In genomic region chr16:30385531-30385930, GRCm38 (mm10) we compare ENCODE assay signal across 29 mouse cellular contexts. TPM values are rescaled to one million over a fixed set of nuclear protein-coding genes. Genes with fewer than 3 reads are reported as not detected.
A peak's percentile ranks its signal among the peaks of the same experiment; 100 is the strongest.
DNase-seq lines count a peak whose midpoint lies in the region; ATAC-seq and TF ChIP-seq lines count a peak whose summit lies in the region.
"Had no signal": no experiment of that assay in that cellular context is flagged by ENCODE, and none has a peak within 500 bp of the region (broad histone marks: within the 10 kb centered on the region; RNA-seq: fewer than 3 reads in every experiment).

No protein-coding gene starts in this region.

- no peaks in the 10 kb centered on the region for H3K9me3 ChIP-seq in lung, postnatal 0 days (ENCODE audit: low read length)
- H3K9me3 ChIP-seq in intestine, embryonic 16.5 days (ENCODE audit: control insufficient read depth, low read length): no peaks in the 10 kb centered on the region
- no peaks in the 10 kb centered on the region for H3K9me3 ChIP-seq in liver, embryonic 14.5 days (ENCODE audit: control insufficient read depth, low read length)
- no peaks in the 10 kb centered on the region for H3K9me3 ChIP-seq in kidney, embryonic 15.5 days (replicated peaks)
- H3K9me3 ChIP-seq: embryonic facial prominence, embryonic 12.5 days; hindbrain, embryonic 13.5 days; limb, embryonic 12.5 days; midbrain, embryonic 10.5 days; midbrain, embryonic 15.5 days; neural tube, embryonic 13.5 days had no signal

- peaks cover 2% of the 10 kb centered on the region; the same call in 1 of the 2 replicates for H3K4me1 ChIP-seq in lung, postnatal 0 days (ENCODE audit: insufficient read depth, low read depth, low read length)
- H3K4me1 ChIP-seq in intestine, embryonic 16.5 days (ENCODE audit: control insufficient read depth, insufficient read depth, low read length): peaks cover 23% of the 10 kb centered on the region
- H3K4me1 ChIP-seq in liver, embryonic 14.5 days (replicated peaks; ENCODE audit: control insufficient read depth in 2 of 2, insufficient read depth in 2 of 2, low read length in 1 of 2): peaks cover 19 to 23% of the 10 kb centered on the region in 2 experiments
- H3K4me1 ChIP-seq in kidney, embryonic 15.5 days: peaks cover 26% of the 10 kb centered on the region

- no peak overlapping the region for H3K4me3 ChIP-seq in lung, postnatal 0 days (ENCODE audit: low read depth, low read length)
- H3K4me3 ChIP-seq in intestine, embryonic 16.5 days (ENCODE audit: low read length): no peak overlapping the region
- H3K4me3 ChIP-seq in liver, embryonic 14.5 days (ENCODE audit: insufficient read depth in 1 of 2, low read depth in 2 of 2, low read length in 2 of 2): no peak overlapping the region
- no peak overlapping the region for H3K4me3 ChIP-seq in kidney, embryonic 15.5 days (replicated peaks)
- H3K4me3 ChIP-seq: embryonic facial prominence, embryonic 12.5 days; hindbrain, embryonic 13.5 days; limb, embryonic 12.5 days; midbrain, embryonic 10.5 days; midbrain, embryonic 15.5 days; neural tube, embryonic 13.5 days had no signal

- 0 out of 2 replicates have a peak overlapping the region, but pooled peaks have one; percentile 8 for H3K4me2 ChIP-seq in lung, postnatal 0 days (replicated peaks; ENCODE audit: low read depth, low read length)
- H3K4me2 ChIP-seq in intestine, embryonic 16.5 days (ENCODE audit: low read depth, low read length): peak overlapping the region; percentile 33; the same call in 1 of the 2 replicates
- H3K4me2 ChIP-seq in liver, embryonic 14.5 days (ENCODE audit: low read depth): peak overlapping the region; percentile 32
- no peak overlapping the region for H3K4me2 ChIP-seq in kidney, embryonic 15.5 days
- H3K4me2 ChIP-seq: embryonic facial prominence, embryonic 12.5 days; heart, embryonic 11.5 days; hindbrain, embryonic 13.5 days; limb, embryonic 12.5 days; midbrain, embryonic 15.5 days; neural tube, embryonic 13.5 days had no signal

- H3K36me3 ChIP-seq in lung, postnatal 0 days (ENCODE audit: insufficient read depth, low read length): no peaks in the 10 kb centered on the region
- H3K36me3 ChIP-seq in intestine, embryonic 16.5 days (ENCODE audit: control insufficient read depth, insufficient read depth, low read length): 0 out of 2 replicates have a peak, but pooled peaks cover 3% of the 10 kb centered on the region
- peaks cover 14% of the 10 kb centered on the region for H3K36me3 ChIP-seq in liver, embryonic 14.5 days (replicated peaks; ENCODE audit: control insufficient read depth, insufficient read depth, low read depth)
- H3K36me3 ChIP-seq in kidney, embryonic 15.5 days: peaks cover 40% of the 10 kb centered on the region
- H3K36me3 ChIP-seq: midbrain, embryonic 15.5 days had no signal

- H3K27ac ChIP-seq in lung, postnatal 0 days (ENCODE audit: low read length): no peak overlapping the region
- H3K27ac ChIP-seq in intestine, embryonic 16.5 days (ENCODE audit: low read length): no peak overlapping the region
- H3K27ac ChIP-seq in liver, embryonic 14.5 days: no peak overlapping the region
- no peak overlapping the region for H3K27ac ChIP-seq in kidney, embryonic 15.5 days
- H3K27ac ChIP-seq: embryonic facial prominence, embryonic 12.5 days; hindbrain, embryonic 13.5 days; limb, embryonic 12.5 days; midbrain, embryonic 10.5 days; midbrain, embryonic 15.5 days; neural tube, embryonic 13.5 days; stomach, postnatal 0 days had no signal

- intact Hi-C loops in left cerebral cortex, postnatal 25 days (cut with DNase I): loop anchor here (5.0 kb wide), 1 partner anchor 117 kb away; no protein-coding TSS in a partner anchor

- no peak for TF ChIP-seq CTCF in lung, postnatal 0 days (IDR thresholded peaks at IDR 0.05)
- TF ChIP-seq CTCF in liver, embryonic 14.5 days (IDR thresholded peaks at IDR 0.05; ENCODE audit: low read depth): no peak

- no peak for TF ChIP-seq EP300 in lung, postnatal 0 days (IDR thresholded peaks at IDR 0.05)
- no peak for TF ChIP-seq EP300 in liver, embryonic 14.5 days (IDR thresholded peaks at IDR 0.05; ENCODE audit: low read depth)

- H3K27me3 ChIP-seq in lung, postnatal 0 days (replicated peaks; ENCODE audit: insufficient read depth, low read length): no peaks in the 10 kb centered on the region
- H3K27me3 ChIP-seq in intestine, embryonic 16.5 days (replicated peaks; ENCODE audit: control insufficient read depth, insufficient read depth, low read length): no peaks in the 10 kb centered on the region
- no peaks in the 10 kb centered on the region for H3K27me3 ChIP-seq in liver, embryonic 14.5 days (ENCODE audit: control insufficient read depth, insufficient read depth, low read length)
- no peaks in the 10 kb centered on the region for H3K27me3 ChIP-seq in kidney, embryonic 15.5 days
- H3K27me3 ChIP-seq: embryonic facial prominence, embryonic 12.5 days; hindbrain, embryonic 13.5 days; limb, embryonic 12.5 days; midbrain, embryonic 15.5 days had no signal

- 57% methylated on average over 1 of the region's 1 CpGs for WGBS in lung, postnatal 0 days
- WGBS in intestine, embryonic 16.5 days: 90% methylated on average over 1 of the region's 1 CpGs
- 63% methylated on average over 1 of the region's 1 CpGs for WGBS in liver, embryonic 14.5 days (ENCODE audit: insufficient replicate concordance)
- WGBS in kidney, embryonic 15.5 days: 89% methylated on average over 1 of the region's 1 CpGs

- H3K9ac ChIP-seq in lung, postnatal 0 days (replicated peaks; ENCODE audit: low read depth): no peak overlapping the region
- no peak overlapping the region; the same call in 1 of the 2 replicates for H3K9ac ChIP-seq in intestine, embryonic 16.5 days (ENCODE audit: low read depth, low read length)
- H3K9ac ChIP-seq in liver, embryonic 14.5 days (replicated peaks): no peak overlapping the region
- no peak overlapping the region for H3K9ac ChIP-seq in kidney, embryonic 15.5 days
- H3K9ac ChIP-seq: embryonic facial prominence, embryonic 12.5 days; hindbrain, embryonic 13.5 days; limb, embryonic 12.5 days; midbrain, embryonic 15.5 days; neural tube, embryonic 13.5 days had no signal

- DNase-seq in lung, postnatal 0 days (ENCODE audit: low spot score): peak; percentile 48
- DNase-seq in lung, postnatal 10 days: no peak
- DNase-seq in liver, embryonic 14.5 days (ENCODE audit: low read depth in 3 of 3, low spot score in 3 of 3): no peak
- DNase-seq in naive thymus-derived CD4-positive, alpha-beta T cell, adult 2 months (ENCODE audit: low read depth): peak; percentile 25
- no peak for DNase-seq in urinary bladder, postnatal 10 days (ENCODE audit: low spot score)
- DNase-seq in left cerebral cortex, postnatal 25 days (ENCODE audit: low spot score in 2 of 2): no peak
- DNase-seq: adrenal gland, adult 2 months; adrenal gland, postnatal 36 days; cerebellum, adult 8-10 months; cerebellum, postnatal 36 days; gastrocnemius, postnatal 25 days; heart, adult 18-20 months; heart, postnatal 4 days; kidney, adult 8-10 months; kidney, postnatal 14 days; layer of hippocampus, adult 9-11 months; right cerebral cortex, postnatal 4 days had no signal

- no peak for ATAC-seq in lung, postnatal 0 days
- no peak for ATAC-seq in intestine, embryonic 16.5 days
- ATAC-seq in liver, embryonic 14.5 days (ENCODE audit: insufficient read depth): no peak
- ATAC-seq in kidney, embryonic 15.5 days (replicated peaks; ENCODE audit: low FRiP score): no peak
- ATAC-seq: activated CD4-positive, CD25-positive, alpha-beta regulatory T cell, adult 4 months; forebrain, embryonic 14.5 days; midbrain, embryonic 15.5 days had no signal

RNA-seq across cellular contexts. Expression of gene Atp13a3, which starts 20.2 kb away (rescaled TPM):
- 18.9 and 19.3 TPM in 2 replicates for polyA plus RNA-seq in lung, postnatal 0 days (2015; fragmentation: Nextera tagmentation; extraction: Ambion mirVana)
- polyA plus RNA-seq in intestine, embryonic 16.5 days (2015; fragmentation: Nextera tagmentation; extraction: Ambion mirVana): 14.1 and 17.2 TPM in 2 replicates
- 11.7 and 14.8 TPM in 2 replicates for polyA plus RNA-seq in liver, embryonic 14.5 days (2012; rRNA removed)
- 8.7 and 10.7 TPM in 2 replicates for polyA plus RNA-seq in liver, embryonic 14.5 days (2014; fragmentation: Nextera tagmentation; extraction: Ambion mirVana)
- 12.1 and 14.0 TPM in 2 replicates for polyA plus RNA-seq in kidney, embryonic 15.5 days (2015; fragmentation: Nextera tagmentation; extraction: Ambion mirVana)
- total RNA-seq in left cerebral cortex, postnatal 25 days (2021): 10 to 100 TPM; 57.4 to 70.1 TPM

Comparison
In these comparisons a context has a peak if more than half of its experiments do, and no peak if none do; other contexts are left out.
1. DNase-seq: peak in lung, postnatal 0 days (single experiment) and naive thymus-derived CD4-positive, alpha-beta T cell, adult 2 months (single experiment); none in lung, postnatal 10 days (single experiment), liver, embryonic 14.5 days (0 of 3), urinary bladder, postnatal 10 days (single experiment) and left cerebral cortex, postnatal 25 days (0 of 2).